Mouse (Mus musculus) common myeloid progenitor, adult 5-6 weeks (primary cell): ENCODE measurements at regions not wholly inside any gene's neighbourhood (a gene's known extent, or its start where the extent isn't known, plus 50 kb on each side); places are given as distances from the start of the nearest gene placed in this dataset.

ENCODE experiments used
- ATAC-seq: replicated peaks from 2 replicates; pipeline ENCODE4 v1.8.0; 2016; ENCODE audit warnings: low read depth, mild to moderate bottlenecking, moderate TSS enrichment, inconsistent platforms; ENCODE audit not compliant: poor library complexity, severe bottlenecking

- ATAC-seq, result no peak
Observed at GRCm38 (mm10) chr16:53659363-53659762, 1205.5 kb upstream of the Alcam start.

GRCm38 (mm10) chr16:53638131-53638530, 1184.3 kb upstream of the Alcam start:
- no peak for ATAC-seq

- 0 out of 2 replicates have a peak, but pooled peaks have one; percentile 29 for ATAC-seq
Observed at GRCm38 (mm10) chr16:53601696-53602095, 1147.8 kb upstream of the Alcam start.

GRCm38 (mm10) chr16:53598140-53598539, 1144.3 kb upstream of the Alcam start:
- ATAC-seq, result no peak

GRCm38 (mm10) chr16:53565673-53566072, 1111.8 kb upstream of the Alcam start:
- no peak for ATAC-seq
